Mouse (Mus musculus): ENCODE data around the gene Cd79a.
A peak's percentile ranks its signal among the peaks of the same experiment; 100 is the strongest.

GRCm38 (mm10) chr7:24852557-24853232, 44.5 kb upstream of the Cd79a start:
- TF ChIP-seq POLR2A (IDR thresholded peaks at IDR 0.05; ENCODE audit: insufficient read depth, low read length) (peak; percentile 66), CTCF (IDR thresholded peaks at IDR 0.05; ENCODE audit: low read depth, low read length) (no peak)
